Mouse (Mus musculus): ENCODE measurements at regions not wholly inside any gene's neighbourhood (a gene's known extent, or its start where the extent isn't known, plus 50 kb on each side); places are given as distances from the start of the nearest gene placed in this dataset.

DNA sequence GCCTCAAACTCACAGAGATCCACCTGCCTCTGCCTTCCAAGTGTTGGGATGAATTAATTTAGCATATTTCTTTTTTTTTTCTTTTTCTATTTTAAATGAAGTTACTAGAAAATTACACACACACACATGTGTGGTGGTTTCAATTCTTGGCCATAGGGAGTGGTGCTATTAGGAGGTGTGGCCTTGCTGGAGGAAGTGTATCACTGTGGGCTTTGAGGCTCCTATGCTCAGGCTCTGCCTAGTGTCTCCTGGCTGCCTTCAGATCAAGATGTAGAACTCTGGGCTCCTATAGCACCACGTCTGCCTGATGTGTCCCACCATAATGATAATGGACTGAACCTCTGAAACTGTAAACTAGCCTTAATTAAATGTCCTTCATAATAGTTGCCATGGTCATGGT lies 66.8 kb upstream of the Haao start:
- no peak overlapping the region for H3K4me3 ChIP-seq
- H3K79me2 ChIP-seq (ENCODE audit: control insufficient read depth, insufficient read depth) = no peaks in the 10 kb centered on the region
- no peak overlapping the region for H3ac ChIP-seq (ENCODE audit: control insufficient read depth, insufficient read length)
- H3K4me2 ChIP-seq (ENCODE audit: low read depth) = no peak overlapping the region
- TF ChIP-seq MAX (IDR thresholded peaks at IDR 0.05; ENCODE audit: low read depth) = no peak
- no peak for TF ChIP-seq E2F4 (IDR thresholded peaks at IDR 0.05; ENCODE audit: insufficient read depth)
- no peak for TF ChIP-seq SRF (IDR thresholded peaks at IDR 0.05; ENCODE audit: control insufficient read depth, insufficient read length, low read depth)
- no peak for TF ChIP-seq TCF12 (IDR thresholded peaks at IDR 0.05; ENCODE audit: insufficient read depth, poor library complexity, severe bottlenecking)
- TF ChIP-seq MYOG (IDR thresholded peaks at IDR 0.05; ENCODE audit: control insufficient read depth in 1 of 3, insufficient read depth in 1 of 3, insufficient read length in 2 of 3, low read depth in 2 of 3) = no peak
- no peak for TF ChIP-seq POLR2AphosphoS2 (IDR thresholded peaks at IDR 0.05; ENCODE audit: insufficient read length, low read depth)
- no peak for TF ChIP-seq REST (IDR thresholded peaks at IDR 0.05; ENCODE audit: insufficient read depth, insufficient read length)
- TF ChIP-seq TCF3 (IDR thresholded peaks at IDR 0.05; ENCODE audit: insufficient read length, low read depth) = no peak
- no peak for TF ChIP-seq CEBPB (IDR thresholded peaks at IDR 0.05; ENCODE audit: insufficient read depth, poor library complexity, severe bottlenecking)
- H3K36me3 ChIP-seq (ENCODE audit: control insufficient read depth, insufficient read depth) = no peaks in the 10 kb centered on the region
- H3K27me3 ChIP-seq (ENCODE audit: control insufficient read depth, insufficient read depth, insufficient read length) = no peaks in the 10 kb centered on the region

DNA sequence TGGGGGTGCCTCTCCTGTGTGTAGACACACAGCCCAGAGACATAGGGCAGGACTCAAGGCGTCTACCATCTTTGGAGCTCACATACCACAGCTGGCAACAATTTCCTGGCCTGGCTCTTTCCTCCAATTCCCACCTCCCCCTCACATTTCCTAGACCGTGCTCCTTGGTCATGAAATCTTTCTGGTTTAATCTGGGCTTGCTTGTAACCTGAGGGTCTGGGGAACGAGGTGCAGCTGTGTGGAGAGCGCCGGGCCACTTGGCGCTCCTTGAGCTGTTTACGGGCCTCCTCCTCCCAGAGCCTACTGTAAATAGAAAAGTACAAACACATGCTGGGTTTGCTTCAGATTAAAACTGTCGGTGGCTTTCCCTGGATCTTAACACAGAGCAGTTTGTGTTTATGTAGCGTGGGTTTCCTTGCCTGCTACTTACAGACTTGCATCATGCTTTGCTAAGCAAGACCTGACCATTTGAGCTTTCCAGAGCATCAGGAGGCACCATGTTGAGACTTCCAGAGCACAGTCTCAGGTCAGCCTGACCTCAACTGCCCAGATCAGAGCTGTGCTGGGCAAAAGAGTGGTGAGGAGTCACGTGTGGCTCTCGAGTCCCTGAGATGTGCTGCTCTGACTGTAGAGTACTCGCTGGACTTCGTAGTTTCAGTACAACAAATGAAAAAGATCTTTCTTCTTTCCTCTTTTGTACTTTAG lies 66.1 kb upstream of the Haao start:
- TF ChIP-seq TCF3 (IDR thresholded peaks at IDR 0.05; ENCODE audit: insufficient read length, low read depth) (no peak), MAX (IDR thresholded peaks at IDR 0.05; ENCODE audit: low read depth) (no peak), REST (IDR thresholded peaks at IDR 0.05; ENCODE audit: insufficient read depth, insufficient read length) (no peak), POLR2A (IDR thresholded peaks at IDR 0.05; ENCODE audit: insufficient read length, low read depth) (no peak), USF1 (IDR thresholded peaks at IDR 0.05; ENCODE audit: low read depth) (no peak), SRF (IDR thresholded peaks at IDR 0.05; ENCODE audit: control insufficient read depth, insufficient read length, low read depth) (no peak), TCF12 (IDR thresholded peaks at IDR 0.05; ENCODE audit: insufficient read depth, poor library complexity, severe bottlenecking) (no peak), E2F4 (IDR thresholded peaks at IDR 0.05; ENCODE audit: insufficient read depth) (no peak), MYOD1 (IDR thresholded peaks at IDR 0.05; ENCODE audit: control insufficient read depth in 1 of 3, insufficient read length in 2 of 3, low read depth in 2 of 3) (no peak), CEBPB (IDR thresholded peaks at IDR 0.05; ENCODE audit: insufficient read depth, poor library complexity, severe bottlenecking) (no peak)
- no peak overlapping the region for H3ac ChIP-seq (ENCODE audit: control insufficient read depth, insufficient read length)
- no peaks in the 10 kb centered on the region for H3K27me3 ChIP-seq (ENCODE audit: control insufficient read depth, insufficient read depth, insufficient read length)
- H3K4me3 ChIP-seq = no peak overlapping the region
- H3K4me2 ChIP-seq (ENCODE audit: low read depth) = no peak overlapping the region
- no peaks in the 10 kb centered on the region for H3K36me3 ChIP-seq (ENCODE audit: control insufficient read depth, insufficient read depth)
- H3K79me2 ChIP-seq (ENCODE audit: control insufficient read depth, insufficient read depth) = no peaks in the 10 kb centered on the region

DNA sequence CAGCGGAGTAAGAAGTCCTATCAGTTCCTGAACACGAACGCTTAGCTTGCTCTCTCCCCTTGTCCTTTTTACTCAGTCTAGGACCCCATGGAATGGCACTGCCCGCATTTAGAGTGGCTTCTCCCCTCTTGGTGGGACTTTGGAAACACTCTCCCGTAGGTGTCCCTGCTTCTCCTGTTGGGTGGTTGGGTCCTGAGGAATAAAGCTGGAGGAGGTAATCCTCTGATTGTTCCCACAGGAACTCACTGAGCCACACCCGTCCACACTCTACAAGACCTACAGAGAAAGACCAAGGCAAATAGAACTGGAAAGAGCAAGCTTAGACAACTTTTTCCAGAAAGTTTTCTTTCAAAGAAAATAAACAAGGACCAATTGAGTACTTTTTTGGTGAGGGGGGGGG lies 64.7 kb upstream of the Haao start:
- H3ac ChIP-seq (ENCODE audit: control insufficient read depth, insufficient read length) = no peak overlapping the region
- H3K27me3 ChIP-seq (ENCODE audit: control insufficient read depth, insufficient read depth, insufficient read length) = no peaks in the 10 kb centered on the region
- TF ChIP-seq MYOG (IDR thresholded peaks at IDR 0.05; ENCODE audit: control insufficient read depth in 1 of 3, insufficient read depth in 1 of 3, insufficient read length in 2 of 3, low read depth in 2 of 3) (no peak), USF1 (IDR thresholded peaks at IDR 0.05; ENCODE audit: low read depth) (no peak), CEBPB (IDR thresholded peaks at IDR 0.05; ENCODE audit: insufficient read depth, poor library complexity, severe bottlenecking) (no peak), E2F4 (IDR thresholded peaks at IDR 0.05; ENCODE audit: insufficient read depth) (no peak), TCF12 (IDR thresholded peaks at IDR 0.05; ENCODE audit: insufficient read depth, poor library complexity, severe bottlenecking) (no peak), POLR2AphosphoS2 (IDR thresholded peaks at IDR 0.05; ENCODE audit: insufficient read length, low read depth) (no peak), POLR2A (IDR thresholded peaks at IDR 0.05; ENCODE audit: insufficient read length, low read depth) (no peak), MYOD1 (IDR thresholded peaks at IDR 0.05; ENCODE audit: control insufficient read depth in 1 of 3, insufficient read length in 2 of 3, low read depth in 2 of 3) (no peak), REST (IDR thresholded peaks at IDR 0.05; ENCODE audit: insufficient read depth, insufficient read length) (no peak), TCF3 (IDR thresholded peaks at IDR 0.05; ENCODE audit: insufficient read length, low read depth) (no peak), SRF (IDR thresholded peaks at IDR 0.05; ENCODE audit: control insufficient read depth, insufficient read length, low read depth) (no peak), MAX (IDR thresholded peaks at IDR 0.05; ENCODE audit: low read depth) (no peak)
- no peak overlapping the region for H3K4me3 ChIP-seq
- no peak overlapping the region for H3K4me2 ChIP-seq (ENCODE audit: low read depth)
- no peaks in the 10 kb centered on the region for H3K79me2 ChIP-seq (ENCODE audit: control insufficient read depth, insufficient read depth)
- H3K36me3 ChIP-seq (ENCODE audit: control insufficient read depth, insufficient read depth) = no peaks in the 10 kb centered on the region

DNA sequence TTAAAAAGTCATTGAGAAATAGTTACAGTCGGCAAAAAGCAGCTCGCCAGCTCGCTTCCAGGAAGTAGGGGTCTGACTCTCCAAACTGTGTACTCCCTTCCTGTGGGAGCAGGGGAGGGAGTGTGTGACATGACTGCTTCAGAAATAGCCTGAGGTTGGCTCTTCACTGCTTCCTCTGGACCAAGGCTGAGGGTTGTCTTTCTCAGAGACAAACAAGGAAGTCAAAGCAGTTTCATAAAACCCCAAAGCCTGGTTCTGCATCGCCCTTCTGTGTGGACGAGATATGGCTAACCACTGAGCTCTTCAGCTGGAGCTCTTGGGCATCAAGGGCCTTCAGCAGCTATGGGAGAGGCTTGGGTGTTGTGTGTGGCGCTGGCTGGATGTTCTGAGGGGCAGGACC lies 61.0 kb upstream of the Haao start:
- no peak for TF ChIP-seq TCF3 (IDR thresholded peaks at IDR 0.05; ENCODE audit: insufficient read length, low read depth)
- TF ChIP-seq SRF (IDR thresholded peaks at IDR 0.05; ENCODE audit: control insufficient read depth, insufficient read length, low read depth) = no peak
- TF ChIP-seq MYOG (IDR thresholded peaks at IDR 0.05; ENCODE audit: control insufficient read depth in 1 of 3, insufficient read depth in 1 of 3, insufficient read length in 2 of 3, low read depth in 2 of 3) = no peak
- TF ChIP-seq POLR2AphosphoS2 (IDR thresholded peaks at IDR 0.05; ENCODE audit: insufficient read length, low read depth) = no peak
- TF ChIP-seq USF1 (IDR thresholded peaks at IDR 0.05; ENCODE audit: low read depth) = no peak
- no peak for TF ChIP-seq E2F4 (IDR thresholded peaks at IDR 0.05; ENCODE audit: insufficient read depth)
- TF ChIP-seq MYOD1 (IDR thresholded peaks at IDR 0.05; ENCODE audit: control insufficient read depth in 1 of 3, insufficient read length in 2 of 3, low read depth in 2 of 3) = no peak
- no peak for TF ChIP-seq MAX (IDR thresholded peaks at IDR 0.05; ENCODE audit: low read depth)
- TF ChIP-seq REST (IDR thresholded peaks at IDR 0.05; ENCODE audit: insufficient read depth, insufficient read length) = no peak
- TF ChIP-seq POLR2A (IDR thresholded peaks at IDR 0.05; ENCODE audit: insufficient read length, low read depth) = no peak
- Histone ChIP-seq H3K4me2 (ENCODE audit: low read depth) (no peak overlapping the region), H3K79me2 (ENCODE audit: control insufficient read depth, insufficient read depth) (no peaks in the 10 kb centered on the region)

More for the DNA sequence above, 61.0 kb upstream of the Haao start:
- Histone ChIP-seq H3K36me3 (ENCODE audit: control insufficient read depth, insufficient read depth) (no peaks in the 10 kb centered on the region), H3ac (ENCODE audit: control insufficient read depth, insufficient read length) (no peak overlapping the region), H3K27me3 (ENCODE audit: control insufficient read depth, insufficient read depth, insufficient read length) (no peaks in the 10 kb centered on the region), H3K4me3 (no peak overlapping the region)
